Mouse (Mus musculus) myocyte (in vitro differentiated cells): ENCODE measurements around the gene C3ar1.

Experiments used
- POLR2A ChIP-seq: IDR thresholded peaks from one replicate; pipeline ENCODE4 v1.6.1; 2011; ENCODE audit warnings: low read depth, mild to moderate bottlenecking, control low read depth, moderate library complexity; ENCODE audit not compliant: insufficient read length
- TCF12 ChIP-seq: IDR thresholded peaks from one replicate; pipeline ENCODE4 v1.6.1; 2011; ENCODE audit warnings: mild to moderate bottlenecking, control low read depth; ENCODE audit not compliant: poor library complexity, insufficient read depth, severe bottlenecking
- TCF3 ChIP-seq: IDR thresholded peaks from one replicate; pipeline ENCODE4 v1.6.1; 2011; ENCODE audit warnings: low read depth, control low read depth; ENCODE audit not compliant: insufficient read length

DNA sequence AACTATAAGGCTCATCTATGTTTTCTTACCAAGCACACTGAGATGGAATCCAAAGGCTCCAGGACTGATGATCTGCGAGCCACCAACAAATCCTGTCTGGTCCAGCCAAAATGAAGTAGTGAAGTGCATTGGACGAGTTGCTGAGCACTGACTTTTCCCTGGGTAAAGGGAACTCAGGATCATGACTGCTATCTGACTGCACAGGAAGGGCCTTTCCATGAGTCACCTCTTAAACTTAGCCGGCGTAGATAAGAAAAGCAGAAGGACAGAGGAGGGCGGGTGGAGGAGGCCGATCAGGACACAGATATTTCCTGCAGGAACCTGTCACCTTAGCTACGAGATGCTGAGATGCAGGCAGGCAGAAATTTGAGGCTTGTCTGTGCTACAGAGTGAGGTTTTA lies at the start of gene C3ar1:
- TF ChIP-seq POLR2A = no peak
- TF ChIP-seq TCF3 = no peak
- no peak for TF ChIP-seq TCF12
